Comparison of ENCODE assay signal across 25 mouse cellular contexts in genomic region chr8:81497646-81498045, GRCm38 (mm10).
DNase-seq lines count a peak whose midpoint lies in the region; ATAC-seq lines count a peak whose summit lies in the region.
"Had no signal": no experiment of that assay in that cellular context is flagged by ENCODE, and none has a peak within 500 bp of the region (broad histone marks: within the 10 kb centered on the region; RNA-seq: fewer than 3 reads in every experiment).

No protein-coding gene starts in this region.

- no peak overlapping the region for H3K9ac ChIP-seq in forebrain, embryonic 12.5 days
- H3K9ac ChIP-seq: hindbrain, embryonic 13.5 days; intestine, embryonic 15.5 days; limb, embryonic 13.5 days; liver, embryonic 15.5 days; midbrain, embryonic 13.5 days; neural tube, embryonic 15.5 days had no signal

- WGBS in forebrain, embryonic 12.5 days: 86% methylated on average over 2 of the region's 2 CpGs

- H3K4me3 ChIP-seq in forebrain, embryonic 12.5 days (replicated peaks): no peak overlapping the region
- H3K4me3 ChIP-seq: hindbrain, embryonic 13.5 days; intestine, embryonic 15.5 days; limb, embryonic 13.5 days; liver, embryonic 15.5 days; midbrain, embryonic 13.5 days; neural tube, embryonic 15.5 days had no signal

- peak; percentile 78 for ATAC-seq in CD4-positive, CD25-positive, alpha-beta regulatory T cell, adult 4 months
- peak; percentile 26; the same call in 1 of the 2 replicates for ATAC-seq in neutrophil, adult 5-6 weeks (ENCODE audit: extremely low read depth, insufficient number of reproducible peaks, low FRiP score, poor library complexity, severe bottlenecking)
- ATAC-seq in forebrain, embryonic 12.5 days (ENCODE audit: low FRiP score): no peak
- ATAC-seq: forebrain, embryonic 16.5 days; intestine, embryonic 15.5 days; midbrain, embryonic 13.5 days had no signal

- H3K36me3 ChIP-seq in forebrain, embryonic 12.5 days (replicated peaks): no peaks in the 10 kb centered on the region
- H3K36me3 ChIP-seq: hindbrain, embryonic 13.5 days; intestine, embryonic 15.5 days; limb, embryonic 13.5 days; liver, embryonic 15.5 days; midbrain, embryonic 13.5 days; neural tube, embryonic 15.5 days had no signal

- H3K9me3 ChIP-seq in forebrain, embryonic 12.5 days: no peaks in the 10 kb centered on the region
- H3K9me3 ChIP-seq: hindbrain, embryonic 13.5 days; intestine, embryonic 15.5 days; limb, embryonic 13.5 days; liver, embryonic 15.5 days; midbrain, embryonic 13.5 days; neural tube, embryonic 15.5 days had no signal

- H3K27me3 ChIP-seq in forebrain, embryonic 12.5 days: no peaks in the 10 kb centered on the region
- H3K27me3 ChIP-seq: hindbrain, embryonic 13.5 days; intestine, embryonic 15.5 days; limb, embryonic 13.5 days; liver, embryonic 15.5 days; midbrain, embryonic 13.5 days; neural tube, embryonic 15.5 days had no signal

- no peaks in the 10 kb centered on the region for H3K4me1 ChIP-seq in forebrain, embryonic 12.5 days
- H3K4me1 ChIP-seq: hindbrain, embryonic 13.5 days; intestine, embryonic 15.5 days; limb, embryonic 13.5 days; liver, embryonic 15.5 days; midbrain, embryonic 13.5 days; neural tube, embryonic 15.5 days had no signal

- H3K27ac ChIP-seq in forebrain, embryonic 12.5 days: no peak overlapping the region
- H3K27ac ChIP-seq: hindbrain, embryonic 13.5 days; intestine, embryonic 15.5 days; limb, embryonic 13.5 days; liver, embryonic 15.5 days; midbrain, embryonic 13.5 days; neural tube, embryonic 15.5 days had no signal

- H3K4me2 ChIP-seq in forebrain, embryonic 12.5 days: no peak overlapping the region
- H3K4me2 ChIP-seq: heart, embryonic 11.5 days; hindbrain, embryonic 13.5 days; intestine, embryonic 15.5 days; limb, embryonic 13.5 days; liver, embryonic 15.5 days; midbrain, embryonic 13.5 days; neural tube, embryonic 15.5 days had no signal

- DNase-seq in layer of hippocampus, adult 9-11 months: peak; percentile 22
- no peak for DNase-seq in layer of hippocampus, adult 8-10 months (ENCODE audit: low spot score in 2 of 2)
- DNase-seq in induced T-regulatory cell, adult 2 months (ENCODE audit: low read depth): peak; percentile 85
- no peak for DNase-seq in kidney, postnatal 36 days
- DNase-seq: adrenal gland, postnatal 25 days; cerebellum, adult 11 months; cerebellum, postnatal 25 days; embryo, embryonic 11 days; gastrocnemius, postnatal 36 days; heart, postnatal 14 days; kidney, adult 9 months; kidney, postnatal 25 days; right cerebral cortex, postnatal 25 days; thymus, adult 18-20 months had no signal

Comparison
In these comparisons a context has a peak if more than half of its experiments do, and no peak if none do; other contexts are left out.
1. DNase-seq: peak in layer of hippocampus, adult 9-11 months (single experiment) and induced T-regulatory cell, adult 2 months (single experiment); none in layer of hippocampus, adult 8-10 months (0 of 2) and kidney, postnatal 36 days (0 of 2).